ENCODE assay signal across 8 mouse cellular contexts in the genomic region with DNA sequence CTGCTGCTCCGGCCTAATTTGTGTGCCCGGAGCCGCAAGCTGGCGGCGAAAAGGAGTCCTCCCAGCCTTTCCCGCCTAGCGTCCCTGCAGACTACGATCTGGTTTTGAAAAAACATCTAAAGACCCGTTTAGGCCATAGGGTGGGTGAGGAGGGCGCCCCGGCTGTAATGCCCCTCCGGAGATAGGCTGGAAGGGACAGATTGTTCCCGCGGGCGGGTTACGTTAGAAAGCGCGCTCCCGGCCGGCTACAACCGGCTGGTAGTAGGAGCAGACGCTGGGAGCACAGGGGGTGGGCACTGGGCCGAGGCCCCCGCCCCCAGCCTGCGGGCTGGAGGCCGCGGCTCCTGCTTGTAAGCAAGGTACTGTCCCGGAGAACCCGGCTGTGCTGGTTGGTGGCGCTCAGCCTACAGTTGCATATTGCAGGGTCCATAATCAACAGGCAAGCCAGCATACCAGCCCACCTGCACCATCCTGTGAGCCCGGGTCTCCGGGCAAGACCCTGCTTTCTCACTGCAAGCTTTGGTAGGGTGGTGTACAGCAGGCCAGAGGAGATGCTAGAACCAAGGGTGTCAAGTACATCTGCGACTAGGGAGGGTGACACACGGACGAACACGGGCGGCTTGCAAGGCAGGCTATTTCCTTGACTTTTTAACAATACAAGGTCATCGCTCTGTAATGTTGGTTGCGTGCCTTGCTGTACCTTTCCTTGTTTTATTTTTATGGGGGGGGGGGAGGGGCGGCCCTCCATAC. TPM values are rescaled to one million over a fixed set of nuclear protein-coding genes. Genes with fewer than 3 reads are reported as not detected.
DNase-seq lines count a peak whose midpoint lies in the region; ATAC-seq and TF ChIP-seq lines count a peak whose summit lies in the region.

Gene Sptb (minus strand): TSS at position 197 of the 750 bp plus-strand sequence.

- H3K36me3 ChIP-seq in ES-E14 (ENCODE audit: control insufficient read depth, insufficient read depth, low read length, poor library complexity, severe bottlenecking), result no peaks in the 10 kb centered on the region
- H3K36me3 ChIP-seq in forebrain, embryonic 10.5 days (replicated peaks), result no peaks in the 10 kb centered on the region
- H3K36me3 ChIP-seq in heart, embryonic 14.5 days (ENCODE audit: control insufficient read depth, insufficient read depth, low read length), result no peaks in the 10 kb centered on the region
- H3K36me3 ChIP-seq in kidney, postnatal 0 days (ENCODE audit: insufficient read depth, low read length), result no peaks in the 10 kb centered on the region
- H3K36me3 ChIP-seq in liver, embryonic 13.5 days, result peaks cover 8% of the 10 kb centered on the region
- no peaks in the 10 kb centered on the region for H3K36me3 ChIP-seq in stomach, embryonic 14.5 days (ENCODE audit: control insufficient read depth, insufficient read depth, low read length)

- TF ChIP-seq CTCF in kidney, postnatal 0 days (IDR thresholded peaks at IDR 0.05; ENCODE audit: low read depth), result no peak

- peak within 1 kb of the TSS; percentile 74; the same call in 1 of the 2 replicates for H3K27ac ChIP-seq in ES-E14 (ENCODE audit: insufficient read depth, low read depth, low read length, poor library complexity, severe bottlenecking)
- peak within 1 kb of the TSS; percentile 84 for H3K27ac ChIP-seq in forebrain, embryonic 10.5 days
- H3K27ac ChIP-seq in heart, embryonic 14.5 days (replicated peaks in 1 of 2; ENCODE audit: control insufficient read depth in 1 of 2, insufficient read depth in 1 of 2, low read depth in 2 of 2, low read length in 2 of 2), result peak within 1 kb of the TSS; percentile 75 to 83
- H3K27ac ChIP-seq in kidney, postnatal 0 days, result no peak within 1 kb of the TSS
- H3K27ac ChIP-seq in liver, embryonic 13.5 days, result peak within 1 kb of the TSS; percentile 98
- no peak within 1 kb of the TSS for H3K27ac ChIP-seq in stomach, embryonic 14.5 days (ENCODE audit: low read length)

- peak; percentile 37 for DNase-seq in ES-E14 (ENCODE audit: low read depth, low spot score)
- peak; percentile 37 for DNase-seq in c-Kit-negative CD71-positive TER-119-positive erythroid progenitor cells, embryonic 14.5 days (ENCODE audit: low read depth, low spot score)
- DNase-seq in forebrain, embryonic 10.5 days (ENCODE audit: extremely low spot score, low spot score), result peak; percentile 65
- peak; percentile 28 for DNase-seq in kidney, postnatal 0 days (ENCODE audit: low spot score)
- peak; percentile 62 for DNase-seq in liver, embryonic 13.5 days
- DNase-seq in naive thymus-derived CD4-positive, alpha-beta T cell, adult 2 months (ENCODE audit: low read depth), result peak; percentile 54

- H3K4me2 ChIP-seq in heart, embryonic 14.5 days (ENCODE audit: low read length), result peak within 1 kb of the TSS; percentile 81
- peak within 1 kb of the TSS; percentile 100 for H3K4me2 ChIP-seq in kidney, postnatal 0 days (ENCODE audit: low read length)
- H3K4me2 ChIP-seq in liver, embryonic 13.5 days, result peak within 1 kb of the TSS; percentile 98
- peak within 1 kb of the TSS; percentile 100 for H3K4me2 ChIP-seq in stomach, embryonic 14.5 days (replicated peaks; ENCODE audit: low read depth, low read length)

- peaks cover 89% of the 10 kb centered on the region for H3K27me3 ChIP-seq in forebrain, embryonic 10.5 days (ENCODE audit: poor library complexity, severe bottlenecking)
- H3K27me3 ChIP-seq in heart, embryonic 14.5 days (ENCODE audit: control insufficient read depth, insufficient read depth, low read length), result peaks cover 7% of the 10 kb centered on the region
- H3K27me3 ChIP-seq in kidney, postnatal 0 days (ENCODE audit: insufficient read depth, low read length), result peaks cover 7% of the 10 kb centered on the region
- peaks cover 38% of the 10 kb centered on the region for H3K27me3 ChIP-seq in liver, embryonic 13.5 days
- H3K27me3 ChIP-seq in stomach, embryonic 14.5 days (ENCODE audit: control insufficient read depth, insufficient read depth, low read length), result 0 out of 2 replicates have a peak, but pooled peaks cover 6% of the 10 kb centered on the region

- H3K4me3 ChIP-seq in ES-E14 (ENCODE audit: insufficient read depth in 1 of 2, low read depth in 1 of 2, low read length in 2 of 2, poor library complexity in 1 of 2, severe bottlenecking in 1 of 2), result peak within 1 kb of the TSS; percentile 74 to 93
- peak within 1 kb of the TSS; percentile 84 for H3K4me3 ChIP-seq in forebrain, embryonic 10.5 days
- peak within 1 kb of the TSS; percentile 58 to 92 for H3K4me3 ChIP-seq in heart, embryonic 14.5 days (ENCODE audit: control insufficient read depth in 1 of 2, insufficient read depth in 1 of 2, low read depth in 1 of 2, low read length in 2 of 2)
- peak within 1 kb of the TSS; percentile 71 for H3K4me3 ChIP-seq in kidney, postnatal 0 days (replicated peaks; ENCODE audit: low read depth, low read length)
- peak within 1 kb of the TSS; percentile 97 for H3K4me3 ChIP-seq in liver, embryonic 13.5 days (replicated peaks)
- peak within 1 kb of the TSS; percentile 64 for H3K4me3 ChIP-seq in stomach, embryonic 14.5 days (ENCODE audit: low read depth, low read length)

- peak; percentile 68 for ATAC-seq in heart, embryonic 14.5 days (ENCODE audit: insufficient number of reproducible peaks, insufficient read depth, low FRiP score, low read depth)
- ATAC-seq in kidney, postnatal 0 days (replicated peaks; ENCODE audit: low FRiP score, low read depth), result peak; percentile 64
- ATAC-seq in liver, embryonic 13.5 days (ENCODE audit: low read depth), result peak; percentile 54
- peak; percentile 69; the same call in 1 of the 2 replicates for ATAC-seq in stomach, embryonic 14.5 days (ENCODE audit: insufficient number of reproducible peaks, insufficient read depth, low FRiP score, low read depth)

- peaks cover 0 to 3% of the 10 kb centered on the region in 2 experiments; a peak in 1 of 4 replicates for H3K4me1 ChIP-seq in ES-E14 (ENCODE audit: control insufficient read depth in 2 of 2, insufficient read depth in 2 of 2, low read length in 2 of 2, poor library complexity in 1 of 2)
- peaks cover 26% of the 10 kb centered on the region for H3K4me1 ChIP-seq in forebrain, embryonic 10.5 days
- H3K4me1 ChIP-seq in heart, embryonic 14.5 days (ENCODE audit: control insufficient read depth in 2 of 2, insufficient read depth in 2 of 2, low read length in 2 of 2), result peaks cover 10% of the 10 kb centered on the region in 2 experiments; a peak in 3 of 4 replicates
- peaks cover 5% of the 10 kb centered on the region; the same call in 1 of the 2 replicates for H3K4me1 ChIP-seq in kidney, postnatal 0 days (replicated peaks; ENCODE audit: insufficient read depth, low read length)
- peaks cover 58% of the 10 kb centered on the region for H3K4me1 ChIP-seq in liver, embryonic 13.5 days (replicated peaks)
- H3K4me1 ChIP-seq in stomach, embryonic 14.5 days (ENCODE audit: control insufficient read depth, insufficient read depth, low read length), result peaks cover 6% of the 10 kb centered on the region; the same call in 1 of the 2 replicates

- in situ Hi-C loops in ES-E14 (cut with MboI; ENCODE audit: low sequenced_read_pairs in 2 of 2, unreplicated experiment in 2 of 2), result no loop called here

- under 1% methylated on average over 40 of the region's 40 CpGs for WGBS in forebrain, embryonic 10.5 days
- WGBS in heart, embryonic 14.5 days, result 1% methylated on average over 40 of the region's 40 CpGs
- under 1% methylated on average over 40 of the region's 40 CpGs for WGBS in kidney, postnatal 0 days
- under 1% methylated on average over 40 of the region's 40 CpGs for WGBS in liver, embryonic 13.5 days (ENCODE audit: insufficient replicate concordance)
- WGBS in stomach, embryonic 14.5 days, result 1% methylated on average over 39 of the region's 40 CpGs

- no peaks in the 10 kb centered on the region for H3K9me3 ChIP-seq in ES-E14 (ENCODE audit: control insufficient read depth, insufficient read depth, low read depth, low read length)
- H3K9me3 ChIP-seq in forebrain, embryonic 10.5 days, result no peaks in the 10 kb centered on the region
- H3K9me3 ChIP-seq in heart, embryonic 14.5 days (ENCODE audit: control insufficient read depth, low read length), result no peaks in the 10 kb centered on the region
- H3K9me3 ChIP-seq in kidney, postnatal 0 days (replicated peaks; ENCODE audit: low read length), result no peaks in the 10 kb centered on the region
- no peaks in the 10 kb centered on the region for H3K9me3 ChIP-seq in liver, embryonic 13.5 days (replicated peaks)
- no peaks in the 10 kb centered on the region for H3K9me3 ChIP-seq in stomach, embryonic 14.5 days (ENCODE audit: control insufficient read depth, low read depth, low read length)

- peak within 1 kb of the TSS; percentile 86 for H3K9ac ChIP-seq in ES-E14 (ENCODE audit: insufficient read depth, low read depth, low read length, poor library complexity, severe bottlenecking)
- H3K9ac ChIP-seq in heart, embryonic 14.5 days (ENCODE audit: low read length), result peak within 1 kb of the TSS; percentile 78
- H3K9ac ChIP-seq in kidney, postnatal 0 days (ENCODE audit: low read depth, low read length), result peak within 1 kb of the TSS; percentile 59
- peak within 1 kb of the TSS; percentile 100 for H3K9ac ChIP-seq in liver, embryonic 13.5 days
- peak within 1 kb of the TSS; percentile 52 for H3K9ac ChIP-seq in stomach, embryonic 14.5 days (replicated peaks; ENCODE audit: low read depth, low read length)

TF ChIP-seq in ES-E14, 5 proteins besides CTCF, POLR2A, EP300 and RAD21:
- no peak for TF ChIP-seq ZC3H11A (IDR thresholded peaks at IDR 0.05; ENCODE audit: borderline replicate concordance, low read depth, low read length)
- 0 out of 2 replicates have a peak, but pooled peaks have one; percentile 45 for TF ChIP-seq HCFC1 (IDR thresholded peaks at IDR 0.05; ENCODE audit: borderline replicate concordance, insufficient read depth, low read length)
- no peak for TF ChIP-seq CHD2 (IDR thresholded peaks at IDR 0.05; ENCODE audit: low read depth, low read length)

RNA-seq across cellular contexts. Expression of gene Sptb, which starts in this region (rescaled TPM):
- total RNA-seq in ES-E14 (2012; rRNA removed), result 3.6 and 4.2 TPM in 2 replicates
- 3.5 and 5.4 TPM in 2 replicates for polyA plus RNA-seq in forebrain, embryonic 10.5 days (2016; fragmentation: Nextera tagmentation; extraction: Ambion mirVana)
- 7.4 and 8.0 TPM in 2 replicates for polyA plus RNA-seq in heart, embryonic 14.5 days (2014; fragmentation: Nextera tagmentation; extraction: Ambion mirVana)
- polyA plus RNA-seq in kidney, postnatal 0 days (2015; fragmentation: Nextera tagmentation; extraction: Ambion mirVana), result 0.37 and 0.59 TPM in 2 replicates
- polyA plus RNA-seq in liver, embryonic 13.5 days (2015; fragmentation: Nextera tagmentation; extraction: Ambion mirVana), result 39.7 and 53.3 TPM in 2 replicates
- 1.5 and 1.6 TPM in 2 replicates for polyA plus RNA-seq in stomach, embryonic 14.5 days (2014; fragmentation: Nextera tagmentation; extraction: Ambion mirVana)

Comparison
In these comparisons a context has a peak if more than half of its experiments do, and no peak if none do; other contexts are left out.
1. Peak in DNase-seq, ATAC-seq, H3K4me3 ChIP-seq, H3K9ac ChIP-seq and H3K4me2 ChIP-seq in kidney, postnatal 0 days; RNA of the gene not detected or under 1 TPM.
2. H3K27ac ChIP-seq: peak in ES-E14 (single experiment), forebrain, embryonic 10.5 days (single experiment), heart, embryonic 14.5 days (2 of 2) and liver, embryonic 13.5 days (single experiment); none in kidney, postnatal 0 days (single experiment) and stomach, embryonic 14.5 days (single experiment).
3. Peak in every context shown above with its lines, with median percentiles within 50 percentile points of each other: DNase-seq, H3K4me3 ChIP-seq, H3K9ac ChIP-seq, ATAC-seq and H3K4me2 ChIP-seq.